Mouse (Mus musculus) MEL (cell line): Measurements from ENCODE around the gene Tmem253.

Source experiments
- CTCF ChIP-seq, 3 experiments: IDR thresholded peaks in 2 of 3; conservative IDR thresholded peaks in 1 of 3; 2 replicates each; pipeline ENCODE4 v1.5.1; 2011 to 2012; ENCODE audit warnings: low read length in 3 of 3, low read depth in 2 of 3, mild to moderate bottlenecking in 2 of 3, improper control_type of control experiment in 1 of 3, inconsistent platforms in 1 of 3, mixed read lengths in 1 of 3, moderate library complexity in 1 of 3; ENCODE audit not compliant: control insufficient read depth in 1 of 3, insufficient read depth in 1 of 3, poor library complexity in 1 of 3, severe bottlenecking in 1 of 3
- HCFC1 ChIP-seq: IDR thresholded peaks from 2 replicates; pipeline ENCODE4 v1.6.1; 2012; ENCODE audit warnings: low read depth, mild to moderate bottlenecking, inconsistent platforms, low read length, improper control_type of control experiment, moderate library complexity
- KAT2A ChIP-seq: conservative IDR thresholded peaks from 2 replicates; pipeline ENCODE4 v1.6.1; 2012; ENCODE audit warnings: low read depth, low read length, improper control_type of control experiment, inconsistent platforms
- MAX ChIP-seq: IDR thresholded peaks from 2 replicates; pipeline ENCODE4 v1.6.1; 2011; ENCODE audit warnings: low read length, improper control_type of control experiment
- MYC ChIP-seq: IDR thresholded peaks from 2 replicates; pipeline ENCODE4 v1.6.1; 2011; ENCODE audit warnings: low read depth, mild to moderate bottlenecking, low read length, improper control_type of control experiment, moderate library complexity
- POLR2A ChIP-seq, 2 experiments: IDR thresholded peaks; 2 replicates each; pipeline ENCODE4 v1.6.1; 2011 to 2012; ENCODE audit warnings: low read length in 2 of 2, mild to moderate bottlenecking in 2 of 2, control low read depth in 1 of 2, improper control_type of control experiment in 1 of 2, low read depth in 1 of 2, moderate library complexity in 1 of 2; ENCODE audit not compliant: control insufficient read depth in 1 of 2, insufficient read depth in 1 of 2, poor library complexity in 1 of 2

DNA sequence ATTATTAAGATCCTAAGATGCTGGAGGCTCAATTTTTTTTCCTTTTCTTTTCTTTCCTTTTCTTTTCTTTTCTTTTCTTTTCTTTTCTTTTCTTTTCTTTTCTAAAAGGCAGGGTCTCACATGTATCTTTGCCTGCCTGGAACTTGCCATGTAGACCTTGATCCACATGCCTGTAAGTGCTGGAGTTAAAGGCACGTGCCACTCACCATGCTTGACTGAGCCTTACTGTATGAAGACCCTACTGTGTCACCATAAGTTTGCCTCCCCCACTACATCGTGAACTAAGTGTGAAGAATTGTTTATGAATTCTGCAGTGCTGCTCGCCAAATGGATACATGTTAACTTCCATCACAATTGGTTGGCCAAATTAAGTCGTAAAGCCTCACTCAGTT, 5.7 kb downstream of the Tmem253 start:
- no peak for TF ChIP-seq CTCF (IDR thresholded peaks at IDR 0.05 in 2 of 3, conservative IDR thresholded peaks at IDR 0.05 in 1 of 3; ENCODE audit: control insufficient read depth in 1 of 3, insufficient read depth in 1 of 3, low read depth in 2 of 3, low read length in 3 of 3, poor library complexity in 1 of 3, severe bottlenecking in 1 of 3)
- no peak for TF ChIP-seq POLR2A (IDR thresholded peaks at IDR 0.05; ENCODE audit: control insufficient read depth in 1 of 2, insufficient read depth in 1 of 2, low read depth in 1 of 2, low read length in 2 of 2, poor library complexity in 1 of 2)
- TF ChIP-seq HCFC1 = no peak
- peak; percentile 50; the same call in 1 of the 2 replicates for TF ChIP-seq MAX
- peak; percentile 75 for TF ChIP-seq MYC
- no peak for TF ChIP-seq KAT2A
